Mouse (Mus musculus) thymus, adult 2 months (tissue): ENCODE measurements at regions not wholly inside any gene's neighbourhood (a gene's known extent, or its start where the extent isn't known, plus 50 kb on each side); places are given as distances from the start of the nearest gene placed in this dataset.

Source experiments
- CTCF ChIP-seq: fragments of 200-500 bp; IDR thresholded peaks from 2 replicates; pipeline ENCODE4 v1.5.1; 2012; ENCODE audit warnings: mild to moderate bottlenecking, control low read depth, low read length, moderate library complexity, borderline replicate concordance; ENCODE audit not compliant: control insufficient read depth, poor library complexity, insufficient read depth; ENCODE audit errors: extremely low read depth
- POLR2A ChIP-seq: fragments of 200-500 bp; IDR thresholded peaks from 2 replicates; pipeline ENCODE4 v1.6.1; 2012; ENCODE audit warnings: mild to moderate bottlenecking, low read length, control low read depth, moderate library complexity; ENCODE audit not compliant: control insufficient read depth, poor library complexity, insufficient read depth; ENCODE audit errors: extremely low read depth

DNA sequence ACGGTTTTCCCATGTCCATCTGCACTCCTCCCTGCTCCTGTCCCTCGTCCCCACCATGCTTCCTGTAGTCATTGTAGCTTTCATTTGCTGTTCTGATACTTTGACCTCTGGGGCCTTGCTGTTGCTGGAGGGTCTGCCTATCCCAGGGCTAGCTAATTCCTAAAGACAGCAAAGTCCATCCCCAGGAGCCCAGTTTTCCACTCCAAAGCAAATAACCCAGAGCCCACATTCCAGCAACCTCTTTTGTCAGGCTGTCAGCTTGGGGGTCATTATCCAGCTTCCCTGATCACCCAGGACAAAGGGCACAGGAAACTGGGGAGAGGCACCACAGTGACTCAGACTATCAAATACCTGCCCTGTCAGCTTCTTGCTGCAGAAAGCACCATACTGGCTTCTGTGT lies 139.9 kb upstream of the Tab2 start:
- TF ChIP-seq CTCF (no peak), POLR2A (no peak)
